Mouse (Mus musculus) heart, postnatal 36 days (tissue): ENCODE results near the gene Mapk1ip1. TPM values are rescaled to one million over a fixed set of nuclear protein-coding genes. Genes with fewer than 3 reads are reported as not detected.

Experiments
- DNase-seq, 2 experiments: peaks; one replicate each; pipeline ENCODE4 v3.0.0; 2021 to 2022
- intact Hi-C: fragments of 180-260 bp; cut with DNase I; formaldehyde crosslinking; loops from one replicate; pipeline ENCODE4 v1.15.1; 2025
- total RNA-seq, 2 experiments: library from RNA; stranded (reverse); gene quantifications; 2 replicates each; pipeline ENCODE4 v1.2.3; 2021

Mapk1ip1 gene
- total RNA-seq, result 10 to 100 TPM; 19.9 to 24.7 TPM

GRCm38 (mm10) chr7:138845544-138846391, at the start of gene Mapk1ip1, which contains the start of gene Ppp2r2d:
Gene Mapk1ip1 (minus strand): TSS chr7:138846273.
Gene Ppp2r2d (plus strand): TSS chr7:138846079.
- DNase-seq, result peak; percentile 95 to 97
- intact Hi-C loops, result loop anchor here (2.0 kb wide), 1 partner anchor 63 kb away; the partner anchor contains the start of gene Bnip3

GRCm38 (mm10) chr7:138885365-138886289, 39.6 kb upstream of the Mapk1ip1 start:
- intact Hi-C loops, result no loop called here
- no peak for DNase-seq

- DNase-seq, result no peak
- intact Hi-C loops, result no loop called here
Observed at GRCm38 (mm10) chr7:138883724-138884123, 37.7 kb upstream of the Mapk1ip1 start.

- no peak for DNase-seq
- intact Hi-C loops, result no loop called here
Observed at GRCm38 (mm10) chr7:138875031-138875430, 29.0 kb upstream of the Mapk1ip1 start.

- intact Hi-C loops, result no loop called here
Observed at GRCm38 (mm10) chr7:138872956-138873355, 26.9 kb upstream of the Mapk1ip1 start.

GRCm38 (mm10) chr7:138868316-138868715, 22.2 kb upstream of the Mapk1ip1 start:
- intact Hi-C loops, result no loop called here
- DNase-seq, result no peak

More at GRCm38 (mm10) chr7:138872956-138873355, 26.9 kb upstream of the Mapk1ip1 start:
- DNase-seq, result no peak

GRCm38 (mm10) chr7:138867286-138867685, 21.2 kb upstream of the Mapk1ip1 start:
- intact Hi-C loops, result no loop called here
- no peak for DNase-seq

GRCm38 (mm10) chr7:138864776-138865175, 18.7 kb upstream of the Mapk1ip1 start:
- DNase-seq, result no peak
- intact Hi-C loops, result no loop called here

GRCm38 (mm10) chr7:138863950-138864572, 18.0 kb upstream of the Mapk1ip1 start:
- DNase-seq, result no peak
- intact Hi-C loops, result no loop called here

GRCm38 (mm10) chr7:138856670-138857069, 10.6 kb upstream of the Mapk1ip1 start:
- no peak for DNase-seq
- intact Hi-C loops, result no loop called here

GRCm38 (mm10) chr7:138854201-138854600, 8.1 kb upstream of the Mapk1ip1 start:
- no peak for DNase-seq
- intact Hi-C loops, result no loop called here

- intact Hi-C loops, result no loop called here
- DNase-seq, result no peak
Observed at GRCm38 (mm10) chr7:138853417-138854031, 7.5 kb upstream of the Mapk1ip1 start.

- DNase-seq, result no peak
- intact Hi-C loops, result no loop called here
Observed at GRCm38 (mm10) chr7:138850083-138850482, 4.0 kb upstream of the Mapk1ip1 start.

- intact Hi-C loops, result no loop called here
- DNase-seq, result no peak
Observed at GRCm38 (mm10) chr7:138848028-138848920, 2.2 kb upstream of the Mapk1ip1 start.

- no peak for DNase-seq
- intact Hi-C loops, result loop anchor here (2.0 kb wide), 1 partner anchor 61 kb away; the partner anchor contains the start of gene Bnip3
Observed at GRCm38 (mm10) chr7:138847316-138848027, 1.4 kb upstream of the Mapk1ip1 start.

GRCm38 (mm10) chr7:138846502-138846991, 474 bp upstream of the Mapk1ip1 start:
- no peak for DNase-seq
- intact Hi-C loops, result loop anchor here (2.0 kb wide), 1 partner anchor 62 kb away; the partner anchor contains the start of gene Bnip3

GRCm38 (mm10) chr7:138845111-138845510, 962 bp downstream of the Mapk1ip1 start:
- no peak for DNase-seq
- intact Hi-C loops, result no loop called here

- intact Hi-C loops, result no loop called here
- no peak for DNase-seq
Observed at GRCm38 (mm10) chr7:138843421-138843820, 2.7 kb downstream of the Mapk1ip1 start.
